Mouse (Mus musculus): ENCODE data around the gene Lsp1. TPM values are rescaled to one million over a fixed set of nuclear protein-coding genes. Genes with fewer than 3 reads are reported as not detected.

The Lsp1 gene
- polyA plus RNA-seq, 1 experiment: 48.0 TPM

DNA sequence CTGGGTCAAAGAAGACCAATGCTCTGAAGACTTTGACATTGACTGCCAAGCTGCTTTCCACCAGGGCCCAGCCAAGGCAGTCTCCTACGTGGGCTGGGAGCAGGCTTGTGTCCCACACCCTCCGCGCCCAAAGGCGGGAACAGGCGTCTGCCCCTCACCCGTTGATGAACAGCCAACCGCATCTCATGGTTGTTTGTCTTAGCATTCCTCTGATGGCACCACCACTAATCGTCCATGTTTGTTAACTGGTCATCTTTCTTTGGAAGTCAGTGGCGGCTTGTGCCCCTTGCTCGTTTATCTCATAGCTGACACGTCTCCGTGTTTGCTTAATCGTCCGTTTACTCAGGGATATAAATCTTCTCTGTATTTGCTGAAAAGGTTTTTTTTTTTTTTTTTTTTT lies 48.9 kb downstream of the Lsp1 start:
- TF ChIP-seq POLR2A (IDR thresholded peaks at IDR 0.05; ENCODE audit: low read depth, low read length): no peak
- no peak for TF ChIP-seq CTCF (IDR thresholded peaks at IDR 0.05; ENCODE audit: extremely low read depth, insufficient read length, insufficient replicate concordance, low read depth, low read length)
- 27% methylated on average over 14 of the region's 14 CpGs for WGBS
- Histone ChIP-seq H3K36me3 (ENCODE audit: control insufficient read depth, insufficient read depth, low read length) (no peaks in the 10 kb centered on the region), H3K4me3 (ENCODE audit: low read depth, low read length) (no peak overlapping the region), H3K27ac (ENCODE audit: insufficient read depth, low read depth, low read length) (no peak overlapping the region), H3K4me1 (ENCODE audit: control insufficient read depth, insufficient read depth, insufficient read length, low read length) (no peaks in the 10 kb centered on the region), H3K27me3 (ENCODE audit: control insufficient read depth, insufficient read depth, low read length) (no peaks in the 10 kb centered on the region; the same call in 1 of the 2 replicates)

DNA sequence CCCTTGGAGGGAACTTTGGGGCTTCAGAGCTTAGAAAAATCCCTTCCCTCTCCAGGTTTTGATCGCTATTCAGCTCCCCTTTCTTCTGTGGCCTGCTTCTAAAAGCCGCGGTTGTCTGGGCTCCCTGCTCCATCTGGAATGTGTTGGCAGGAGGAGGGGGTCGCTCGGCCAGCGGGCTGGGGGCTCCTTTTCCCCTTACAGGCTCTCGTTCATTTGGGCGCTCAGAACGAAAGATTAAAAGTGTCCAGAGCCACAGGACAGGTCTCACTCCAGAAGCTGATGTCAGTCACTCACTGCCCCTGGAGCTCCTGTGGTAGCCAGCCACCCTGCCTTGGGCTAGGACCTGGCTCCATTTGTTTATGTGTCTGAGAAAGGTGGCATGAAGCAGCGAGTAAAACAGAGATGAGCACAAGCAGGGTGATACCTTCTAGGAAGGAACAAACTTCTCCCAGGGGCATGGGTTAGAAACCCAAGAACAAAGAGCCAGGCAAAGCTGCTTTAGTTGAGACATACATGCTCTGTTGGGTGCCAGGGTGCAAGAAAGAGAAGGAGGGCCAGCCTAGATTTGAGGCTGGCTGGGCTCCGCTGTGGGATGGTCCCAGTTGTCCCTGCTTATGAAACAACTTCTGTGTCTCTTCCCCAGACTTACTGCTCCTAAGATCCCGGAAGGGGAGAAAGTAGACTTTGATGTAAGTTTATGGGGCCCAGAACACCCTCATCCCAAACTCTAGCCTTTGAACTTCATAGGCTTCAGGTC lies 49.6 kb downstream of the Lsp1 start:
- TF ChIP-seq POLR2A (IDR thresholded peaks at IDR 0.05; ENCODE audit: low read depth, low read length): no peak
- no peak for TF ChIP-seq CTCF (IDR thresholded peaks at IDR 0.05; ENCODE audit: extremely low read depth, insufficient read length, insufficient replicate concordance, low read depth, low read length)
- H3K27me3 ChIP-seq (ENCODE audit: control insufficient read depth, insufficient read depth, low read length): no peaks in the 10 kb centered on the region; the same call in 1 of the 2 replicates
- no peak overlapping the region for H3K4me3 ChIP-seq (ENCODE audit: low read depth, low read length)
- H3K36me3 ChIP-seq (ENCODE audit: control insufficient read depth, insufficient read depth, low read length): no peaks in the 10 kb centered on the region
- H3K4me1 ChIP-seq (ENCODE audit: control insufficient read depth, insufficient read depth, insufficient read length, low read length): no peaks in the 10 kb centered on the region
- no peak overlapping the region for H3K27ac ChIP-seq (ENCODE audit: insufficient read depth, low read depth, low read length)
- 52% methylated on average over 12 of the region's 12 CpGs for WGBS

DNA sequence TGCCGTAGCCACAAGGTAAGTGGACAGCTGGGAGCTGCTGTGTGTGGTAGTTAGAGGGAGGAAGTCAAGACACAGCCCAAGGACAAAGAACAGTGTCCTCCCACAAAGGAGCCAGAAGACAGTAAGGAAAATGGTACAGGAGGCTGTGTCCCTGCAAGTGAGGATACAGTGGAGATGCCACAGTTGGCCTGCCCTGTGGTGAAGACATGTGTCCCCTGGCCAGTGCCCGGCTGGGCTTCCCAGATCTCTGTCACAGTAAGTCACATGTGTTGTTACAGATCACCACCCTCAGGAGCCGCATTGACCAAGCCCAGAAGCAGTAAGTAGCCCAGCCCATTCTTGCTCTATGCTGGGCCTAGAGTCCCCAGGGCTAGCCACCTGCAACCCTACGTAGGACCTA lies 53.4 kb downstream of the Lsp1 start:
- Histone ChIP-seq H3K4me1 (ENCODE audit: control insufficient read depth, insufficient read depth, insufficient read length, low read length) (no peaks in the 10 kb centered on the region), H3K27me3 (ENCODE audit: control insufficient read depth, insufficient read depth, low read length) (no peaks in the 10 kb centered on the region; the same call in 1 of the 2 replicates), H3K27ac (ENCODE audit: insufficient read depth, low read depth, low read length) (no peak overlapping the region), H3K4me3 (ENCODE audit: low read depth, low read length) (no peak overlapping the region), H3K36me3 (ENCODE audit: control insufficient read depth, insufficient read depth, low read length) (no peaks in the 10 kb centered on the region)
- TF ChIP-seq CTCF (IDR thresholded peaks at IDR 0.05; ENCODE audit: extremely low read depth, insufficient read length, insufficient replicate concordance, low read depth, low read length): no peak
- TF ChIP-seq POLR2A (IDR thresholded peaks at IDR 0.05; ENCODE audit: low read depth, low read length): no peak
- 82% methylated on average over 4 of the region's 4 CpGs for WGBS

DNA sequence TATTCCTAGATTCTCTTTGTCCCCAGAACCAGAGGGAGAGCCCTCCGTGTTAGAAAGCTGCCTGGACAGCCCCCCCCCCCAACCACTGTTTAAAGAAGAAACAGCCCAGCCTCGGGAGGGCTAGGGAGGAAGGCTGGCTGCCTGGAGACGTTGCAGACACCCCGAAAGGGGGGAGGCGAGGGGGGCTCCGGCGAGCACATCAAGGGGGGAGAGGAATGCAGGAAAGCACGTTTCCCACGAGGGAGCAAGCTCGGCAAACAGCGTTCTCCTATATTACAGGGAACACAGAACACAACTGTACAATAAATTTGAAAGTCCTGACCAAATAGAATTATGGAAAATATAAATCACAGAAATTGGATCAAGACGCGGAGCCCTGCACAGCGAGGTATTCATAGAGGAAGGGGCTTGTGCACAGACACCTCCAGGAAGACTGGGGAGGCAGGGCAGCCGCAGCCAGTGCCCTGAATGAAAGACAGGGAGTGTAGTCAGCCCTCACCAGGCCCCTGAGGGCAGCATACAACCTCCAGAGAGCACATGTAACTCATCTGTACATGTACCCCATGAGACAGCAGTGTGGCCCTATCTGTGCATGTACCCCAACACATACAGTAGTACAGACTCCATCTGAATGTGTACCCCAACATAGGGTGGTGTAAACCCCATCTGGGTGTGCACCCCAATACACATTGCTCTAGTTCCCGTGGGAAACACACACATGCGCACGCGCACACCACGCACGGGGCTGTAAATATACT lies 55.8 kb downstream of the Lsp1 start:
- no peak overlapping the region for H3K27ac ChIP-seq (ENCODE audit: insufficient read depth, low read depth, low read length)
- H3K27me3 ChIP-seq (ENCODE audit: control insufficient read depth, insufficient read depth, low read length): no peaks in the 10 kb centered on the region; the same call in 1 of the 2 replicates
- TF ChIP-seq CTCF (IDR thresholded peaks at IDR 0.05; ENCODE audit: extremely low read depth, insufficient read length, insufficient replicate concordance, low read depth, low read length) (no peak), POLR2A (IDR thresholded peaks at IDR 0.05; ENCODE audit: low read depth, low read length) (no peak)
- WGBS: 51% methylated on average over 21 of the region's 21 CpGs
- H3K36me3 ChIP-seq (ENCODE audit: control insufficient read depth, insufficient read depth, low read length): no peaks in the 10 kb centered on the region
- no peak overlapping the region for H3K4me3 ChIP-seq (ENCODE audit: low read depth, low read length)
- no peaks in the 10 kb centered on the region for H3K4me1 ChIP-seq (ENCODE audit: control insufficient read depth, insufficient read depth, insufficient read length, low read length)

DNA sequence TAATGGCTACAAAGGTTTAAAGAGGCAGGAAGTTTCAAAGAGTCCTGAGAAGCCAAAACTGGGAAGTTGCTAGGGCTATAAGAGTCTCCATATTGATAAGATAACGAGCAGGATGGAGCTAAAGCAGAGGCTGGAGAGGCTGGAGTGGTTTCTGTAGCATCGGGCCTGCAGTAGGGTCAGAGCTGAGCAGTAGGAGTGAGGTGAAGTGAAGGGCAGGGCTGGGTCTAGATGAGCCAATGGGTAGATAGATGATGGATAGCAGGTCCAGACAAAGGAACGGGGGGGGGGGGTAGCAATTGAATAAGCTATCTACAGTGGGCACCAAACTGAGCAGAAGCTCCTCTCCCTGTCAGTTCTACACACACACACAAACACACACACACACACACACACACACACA lies 56.9 kb downstream of the Lsp1 start:
- no peak for TF ChIP-seq CTCF (IDR thresholded peaks at IDR 0.05; ENCODE audit: extremely low read depth, insufficient read length, insufficient replicate concordance, low read depth, low read length)
- TF ChIP-seq POLR2A (IDR thresholded peaks at IDR 0.05; ENCODE audit: low read depth, low read length): no peak
- 0 out of 2 replicates have a peak, but pooled peaks cover 3% of the 10 kb centered on the region for H3K27me3 ChIP-seq (ENCODE audit: control insufficient read depth, insufficient read depth, low read length)
- no peaks in the 10 kb centered on the region for H3K36me3 ChIP-seq (ENCODE audit: control insufficient read depth, insufficient read depth, low read length)
- 14% methylated on average over 3 of the region's 3 CpGs for WGBS
- no peaks in the 10 kb centered on the region for H3K4me1 ChIP-seq (ENCODE audit: control insufficient read depth, insufficient read depth, insufficient read length, low read length)
- no peak overlapping the region for H3K4me3 ChIP-seq (ENCODE audit: low read depth, low read length)
- no peak overlapping the region for H3K27ac ChIP-seq (ENCODE audit: insufficient read depth, low read depth, low read length)

DNA sequence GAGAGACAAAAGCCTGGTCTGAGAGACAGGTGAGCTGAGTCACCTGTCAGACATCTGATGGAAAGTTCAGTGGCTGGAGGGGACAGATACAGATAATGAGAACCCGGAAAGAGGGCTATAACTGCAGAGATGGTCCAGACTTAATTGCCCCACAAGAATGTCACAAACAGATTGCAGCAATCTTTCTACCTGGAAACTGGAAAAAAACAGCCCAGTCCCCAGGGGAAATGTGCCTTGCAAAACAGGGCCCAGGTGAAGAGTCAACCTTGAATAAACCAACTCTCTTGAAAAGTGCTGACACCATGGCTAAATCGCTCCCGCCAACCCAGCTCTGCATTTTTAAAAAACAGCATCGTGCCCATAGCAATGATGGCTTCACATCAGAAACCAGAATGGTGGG lies 59.7 kb downstream of the Lsp1 start:
- Histone ChIP-seq H3K27me3 (ENCODE audit: control insufficient read depth, insufficient read depth, low read length) (peaks cover 5% of the 10 kb centered on the region; the same call in 1 of the 2 replicates), H3K36me3 (ENCODE audit: control insufficient read depth, insufficient read depth, low read length) (no peaks in the 10 kb centered on the region), H3K4me1 (ENCODE audit: control insufficient read depth, insufficient read depth, insufficient read length, low read length) (no peaks in the 10 kb centered on the region), H3K27ac (ENCODE audit: insufficient read depth, low read depth, low read length) (no peak overlapping the region), H3K4me3 (ENCODE audit: low read depth, low read length) (no peak overlapping the region)
- WGBS: 71% methylated on average over 4 of the region's 4 CpGs
- no peak for TF ChIP-seq CTCF (IDR thresholded peaks at IDR 0.05; ENCODE audit: extremely low read depth, insufficient read length, insufficient replicate concordance, low read depth, low read length)
- no peak for TF ChIP-seq POLR2A (IDR thresholded peaks at IDR 0.05; ENCODE audit: low read depth, low read length)

DNA sequence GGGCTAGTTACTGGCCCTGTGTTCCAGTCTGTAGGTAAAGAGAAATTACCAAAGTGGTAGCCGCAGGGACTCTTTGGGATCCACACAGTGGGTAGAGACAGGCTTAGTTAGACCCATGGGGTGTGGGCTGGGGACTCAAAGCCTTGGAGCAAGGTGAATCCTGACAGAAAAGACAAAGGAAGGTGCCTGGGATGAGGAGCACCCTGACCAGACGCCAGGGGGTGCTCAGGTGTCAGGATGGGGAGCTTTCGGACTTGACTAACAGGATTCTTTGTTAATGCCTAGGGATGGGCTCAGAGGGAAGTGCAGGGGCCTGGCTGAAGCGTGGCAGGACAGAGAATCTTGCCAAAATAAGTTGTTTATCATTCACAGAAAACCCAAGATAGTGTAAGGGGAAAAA lies 61.7 kb downstream of the Lsp1 start:
- Histone ChIP-seq H3K27me3 (ENCODE audit: control insufficient read depth, insufficient read depth, low read length) (peaks cover 6% of the 10 kb centered on the region; the same call in 1 of the 2 replicates), H3K4me3 (ENCODE audit: low read depth, low read length) (no peak overlapping the region), H3K36me3 (ENCODE audit: control insufficient read depth, insufficient read depth, low read length) (no peaks in the 10 kb centered on the region), H3K27ac (ENCODE audit: insufficient read depth, low read depth, low read length) (no peak overlapping the region), H3K4me1 (ENCODE audit: control insufficient read depth, insufficient read depth, insufficient read length, low read length) (no peaks in the 10 kb centered on the region)
- TF ChIP-seq POLR2A (IDR thresholded peaks at IDR 0.05; ENCODE audit: low read depth, low read length) (no peak), CTCF (IDR thresholded peaks at IDR 0.05; ENCODE audit: extremely low read depth, insufficient read length, insufficient replicate concordance, low read depth, low read length) (peak; percentile 63; the same call in 1 of the 2 replicates)
- 26% methylated on average over 4 of the region's 4 CpGs for WGBS

Measured in small intestine, adult 2 months (tissue).